Mouse (Mus musculus): ENCODE data around the gene Scoc.
"Not testable (repeated sequence)": the region's sequence is repeated elsewhere in the genome, so short reads cannot be mapped to it uniquely, and the experiment has no call there.

Scoc gene

GRCm38 (mm10) chr8:83458222-83458621, at the start of gene Scoc:
TSS of gene Scoc (minus strand) at chr8:83458391.
- no peak for DNase-seq (ENCODE audit: low read depth, low spot score)

DNA sequence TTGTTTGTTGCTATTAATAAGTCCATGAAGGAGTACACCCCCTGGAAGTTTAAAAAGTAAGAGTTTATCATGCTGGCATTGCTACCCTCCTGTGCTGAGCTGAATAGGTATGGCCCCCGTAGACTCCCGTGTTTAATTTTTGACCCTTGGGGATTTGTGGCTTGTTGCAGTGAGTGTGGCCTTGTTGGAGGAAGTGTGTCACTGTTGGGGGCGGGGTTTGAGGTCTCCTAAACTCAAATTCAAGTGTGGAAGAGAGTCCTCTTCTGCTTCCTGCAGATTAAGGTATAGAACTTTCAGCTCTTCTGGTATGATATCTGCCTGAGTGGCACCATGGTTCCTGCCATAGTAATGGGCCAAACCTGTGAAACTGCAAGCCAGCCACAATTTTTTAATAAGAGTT, 1.4 kb upstream of the Scoc start:
- no peak for DNase-seq (ENCODE audit: low read depth, low spot score)

DNA sequence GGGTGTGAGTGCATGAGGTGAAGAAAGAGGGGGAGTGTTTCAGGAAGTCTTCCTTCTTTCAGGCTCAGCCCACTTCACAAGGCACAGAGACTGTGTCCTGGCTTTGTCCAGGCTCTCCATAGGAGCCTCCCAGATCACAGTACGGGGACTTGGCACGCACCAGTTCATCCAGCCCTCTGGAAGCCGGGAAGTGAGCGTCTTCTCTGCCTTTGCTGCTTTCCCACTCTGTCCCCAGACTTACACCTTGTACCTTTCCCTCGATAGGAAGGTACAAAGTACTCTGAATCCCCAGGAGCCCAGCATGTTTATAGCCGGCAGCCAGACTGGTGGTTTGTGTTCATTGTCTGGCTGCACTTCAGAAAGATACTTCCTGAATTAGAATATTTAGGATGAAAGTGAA, 1.1 kb downstream of the Scoc start:
- DNase-seq (ENCODE audit: low read depth, low spot score): peak; percentile 8

GRCm38 (mm10) chr8:83451056-83451455, 7.1 kb downstream of the Scoc start:
- DNase-seq (ENCODE audit: low read depth, low spot score): no peak

- DNase-seq (ENCODE audit: low read depth, low spot score): peak; percentile 72
These were observed 8.2 kb downstream of the Scoc start for GRCm38 (mm10) chr8:83449960-83450359.

DNA sequence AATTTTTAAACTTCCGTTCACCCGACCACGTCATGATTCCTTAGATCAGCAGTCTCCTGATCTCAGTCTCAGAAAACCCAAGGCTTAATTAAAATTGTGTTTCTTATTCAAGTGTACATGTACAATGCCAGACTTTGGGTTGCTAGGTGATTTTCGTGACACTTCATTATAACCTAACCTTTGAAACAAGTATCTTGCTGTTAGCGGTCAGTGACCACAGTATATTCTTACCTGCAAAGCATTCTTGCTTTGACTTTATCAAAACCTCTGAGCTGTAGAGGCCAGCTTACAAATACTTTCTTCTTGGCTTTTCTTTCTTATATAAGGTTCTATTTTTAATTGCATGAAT, 15.2 kb downstream of the Scoc start:
- no peak for DNase-seq (ENCODE audit: low read depth, low spot score)

GRCm38 (mm10) chr8:83442243-83443051, 15.7 kb downstream of the Scoc start:
- peak; percentile 99 for DNase-seq (ENCODE audit: low read depth, low spot score)

DNA sequence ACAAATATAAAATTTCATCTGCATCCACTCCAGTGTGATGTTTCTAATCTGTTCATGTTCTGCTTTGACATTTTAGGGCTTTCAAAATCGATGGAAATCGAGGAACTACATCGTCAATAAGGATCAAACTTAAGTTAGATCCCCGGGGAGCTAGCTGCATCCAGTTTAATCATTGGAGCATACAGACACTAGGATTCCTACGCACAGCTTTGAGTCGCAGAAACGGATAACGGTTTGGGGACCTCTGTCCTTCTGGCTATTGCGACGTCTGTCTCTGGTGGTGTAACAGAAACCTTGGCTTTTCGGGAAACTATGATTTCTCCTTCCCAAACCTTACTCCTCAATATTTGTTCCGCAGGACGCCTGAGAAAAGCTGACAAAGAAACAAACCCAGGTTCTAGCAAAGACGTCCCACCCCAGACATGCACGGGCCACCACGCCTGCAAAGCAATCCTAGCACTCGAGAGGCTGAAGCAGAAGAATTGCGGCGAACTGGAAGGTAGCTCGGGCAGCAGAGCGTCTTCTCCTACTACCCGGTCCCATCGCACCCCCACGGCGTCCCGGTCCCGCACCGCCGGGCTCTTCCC, 16.4 kb downstream of the Scoc start:
- DNase-seq (ENCODE audit: low read depth, low spot score): no peak

DNA sequence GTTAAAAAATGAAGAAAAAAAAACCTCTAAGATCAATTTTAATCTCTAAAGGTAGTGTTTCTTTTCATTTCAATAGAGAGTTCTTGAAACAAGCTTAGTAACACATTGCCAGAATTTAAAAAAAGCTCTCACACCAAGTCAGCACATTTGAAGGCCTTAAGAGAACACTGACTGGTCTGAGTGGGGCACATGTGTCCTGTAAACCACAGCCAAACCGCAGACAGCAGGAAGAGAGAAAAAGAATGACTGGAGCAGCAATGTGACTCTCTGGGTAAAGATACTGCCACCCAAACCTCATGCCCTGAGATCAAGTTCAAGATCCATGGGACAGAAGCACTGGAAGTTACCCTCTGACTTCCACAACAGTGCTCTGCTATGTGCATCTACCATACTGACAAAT, 21.1 kb downstream of the Scoc start:
- DNase-seq (ENCODE audit: low read depth, low spot score): no peak

DNA sequence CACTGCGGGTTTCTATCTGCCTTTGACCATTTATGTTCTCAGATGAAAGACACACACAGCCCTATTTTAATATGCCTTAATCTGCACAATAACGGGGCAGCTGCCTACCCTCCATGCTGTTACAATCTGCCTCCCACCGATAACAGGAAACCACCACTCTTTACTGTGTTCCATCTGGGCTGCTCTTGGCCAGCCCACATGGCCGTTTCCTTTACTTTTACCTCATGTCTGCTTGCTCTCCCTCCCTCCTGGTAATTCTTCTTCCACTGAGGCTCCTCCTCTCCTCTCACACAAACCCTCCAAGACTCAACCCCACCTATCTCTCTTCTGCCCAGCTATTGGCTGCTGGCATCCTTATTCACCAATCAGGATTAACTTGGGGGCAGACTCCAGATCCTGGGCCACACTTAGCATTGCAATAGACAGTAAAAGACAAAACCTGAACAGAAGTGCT, 29.1 kb downstream of the Scoc start:
- DNase-seq (ENCODE audit: low read depth, low spot score): peak; percentile 90

GRCm38 (mm10) chr8:83428621-83429020, 29.6 kb downstream of the Scoc start:
- DNase-seq (ENCODE audit: low read depth, low spot score): not testable (repeated sequence)

- DNase-seq (ENCODE audit: low read depth, low spot score): no peak
These were observed 31.2 kb downstream of the Scoc start for GRCm38 (mm10) chr8:83426949-83427348.

GRCm38 (mm10) chr8:83426104-83426759, 32.0 kb downstream of the Scoc start:
- peak; percentile 84 for DNase-seq (ENCODE audit: low read depth, low spot score)

GRCm38 (mm10) chr8:83425202-83425601, 33.0 kb downstream of the Scoc start:
- DNase-seq (ENCODE audit: low read depth, low spot score): no peak

- DNase-seq (ENCODE audit: low read depth, low spot score): no peak
These were observed 35.0 kb downstream of the Scoc start for GRCm38 (mm10) chr8:83423032-83423825.

GRCm38 (mm10) chr8:83421354-83421753, 36.8 kb downstream of the Scoc start:
- DNase-seq (ENCODE audit: low read depth, low spot score): no peak

- no peak for DNase-seq (ENCODE audit: low read depth, low spot score)
These were observed 39.2 kb downstream of the Scoc start for GRCm38 (mm10) chr8:83418805-83419516.

DNA sequence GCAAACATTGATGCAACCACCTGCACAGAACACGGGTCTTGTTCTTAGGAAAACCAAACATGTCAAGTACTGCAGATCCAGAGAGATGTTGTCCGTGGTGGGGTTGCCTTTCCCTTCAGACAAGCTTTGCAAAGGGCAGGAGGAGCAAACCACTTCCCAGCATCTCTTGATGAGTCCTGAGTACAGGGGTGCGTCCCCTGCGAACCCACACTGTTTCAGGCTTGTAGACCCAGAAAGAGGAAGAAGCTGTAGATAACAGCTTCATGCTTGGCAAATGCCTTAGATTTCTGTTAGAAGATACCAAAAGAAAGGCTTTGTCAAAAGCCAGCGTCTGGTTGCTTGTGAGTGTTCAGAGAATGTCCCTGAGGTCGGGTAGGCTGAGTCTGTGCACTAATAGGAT, 40.2 kb downstream of the Scoc start:
- DNase-seq (ENCODE audit: low read depth, low spot score): no peak

DNA sequence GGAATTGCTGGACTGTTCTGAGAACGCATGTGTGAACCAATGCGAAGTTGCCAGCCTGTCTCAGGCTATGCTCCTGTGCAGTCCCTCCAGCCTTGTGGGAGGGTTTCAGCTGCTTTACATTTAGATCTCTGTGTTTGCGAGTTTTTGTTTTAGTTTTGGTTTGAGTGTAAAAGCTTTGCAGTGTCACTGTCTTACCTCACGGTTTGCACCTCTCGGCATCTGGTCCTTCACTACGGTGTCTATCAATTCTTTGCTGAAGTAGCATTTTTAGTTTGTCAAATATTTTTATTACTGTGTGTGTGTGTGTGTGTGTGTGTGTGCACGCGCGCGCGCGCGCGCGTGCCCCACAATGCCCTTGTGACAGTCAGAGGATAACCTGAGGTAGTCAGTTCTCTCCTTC, 41.3 kb downstream of the Scoc start:
- DNase-seq (ENCODE audit: low read depth, low spot score): no peak

DNA sequence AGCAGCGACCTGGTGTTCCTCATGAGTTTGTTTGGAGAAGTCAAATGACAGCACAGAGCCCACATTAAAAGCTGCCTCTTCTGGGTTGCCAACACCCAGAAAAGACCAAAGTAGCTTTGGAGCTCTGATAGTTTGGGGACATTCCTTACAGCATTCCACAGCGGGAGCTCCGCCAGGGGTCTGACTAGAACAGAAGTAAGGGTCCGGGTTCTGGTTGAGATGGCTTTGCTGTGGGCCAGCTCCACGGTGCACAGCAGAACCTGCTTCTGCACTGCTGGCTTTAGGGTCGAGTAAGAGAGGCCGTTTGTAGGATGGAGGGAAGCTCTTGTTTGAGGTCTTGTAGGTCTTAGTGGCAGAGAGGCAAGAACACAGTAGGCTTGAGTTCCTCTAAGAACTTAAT, 49.7 kb downstream of the Scoc start:
- no peak for DNase-seq (ENCODE audit: low read depth, low spot score)

DNA sequence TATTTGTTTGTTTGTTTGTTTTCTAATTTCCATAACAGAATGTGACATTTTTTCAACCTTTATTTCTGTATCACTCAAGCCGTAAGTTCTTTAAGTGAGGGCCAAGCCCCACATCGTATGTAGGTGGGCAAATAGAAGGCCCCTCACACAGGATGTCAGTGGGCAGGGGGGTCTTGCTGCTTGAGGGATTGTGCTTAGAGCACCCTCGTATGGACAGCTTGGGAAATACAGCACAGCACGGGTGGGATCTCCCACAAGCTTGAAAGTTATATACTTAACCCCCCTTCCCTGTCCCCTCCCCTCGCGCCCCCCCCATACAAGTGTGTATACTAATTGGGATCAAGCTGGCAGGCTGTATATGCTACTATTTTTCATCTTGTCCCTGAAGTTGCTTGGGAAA, 51.4 kb downstream of the Scoc start:
- DNase-seq (ENCODE audit: low read depth, low spot score): peak; percentile 74

Measured in R1 (cell line).